Mouse (Mus musculus) CH12.LX (cell line): ENCODE results near the gene Nfatc2. TPM values are rescaled to one million over a fixed set of nuclear protein-coding genes. Genes with fewer than 3 reads are reported as not detected.

ENCODE experiments used
- DNase-seq: peaks from one replicate; pipeline ENCODE4 v3.0.0-alpha.2; 2013; ENCODE audit errors: extremely low read depth
- H3K27ac ChIP-seq: 2 replicates; pipeline ENCODE4 v1.5.1; 2012; ENCODE audit warnings: low read depth, mild to moderate bottlenecking, control low read depth, moderate library complexity; ENCODE audit not compliant: insufficient read depth
- H3K27me3 ChIP-seq: replicated peaks from 2 replicates; pipeline ENCODE3; 2012; ENCODE audit warnings: inconsistent platforms
- H3K36me3 ChIP-seq, 2 experiments: replicated peaks in 1 of 2; 2 replicates each; pipeline versions ENCODE3 to v1.6.1; 2012; ENCODE audit warnings: inconsistent platforms in 1 of 2, low read length in 1 of 2, mild to moderate bottlenecking in 1 of 2, mixed read lengths in 1 of 2, moderate library complexity in 1 of 2; ENCODE audit not compliant: control insufficient read depth in 1 of 2, insufficient read depth in 1 of 2
- H3K4me1 ChIP-seq, 2 experiments: 2 replicates each; pipeline ENCODE4 v1.6.1; 2012; ENCODE audit warnings: inconsistent platforms in 1 of 2, moderate library complexity in 1 of 2; ENCODE audit not compliant: insufficient read depth in 2 of 2, control insufficient read depth in 1 of 2
- H3K4me2 ChIP-seq: 2 replicates; pipeline ENCODE4 v1.6.1; 2012; ENCODE audit warnings: low read depth, mild to moderate bottlenecking, control low read depth; ENCODE audit not compliant: poor library complexity, insufficient read depth, severe bottlenecking
- H3K4me3 ChIP-seq, 3 experiments: fragments of 150-350 bp in 1 of 3; sonication (generic) in 1 of 3; replicated peaks in 1 of 3; 2 replicates each; pipeline versions ENCODE3 to v1.5.1; 2011 to 2012; ENCODE audit warnings: low read depth in 2 of 3, low read length in 2 of 3, mild to moderate bottlenecking in 2 of 3, moderate library complexity in 2 of 3, control low read depth in 1 of 3, improper control_type of control experiment in 1 of 3, inconsistent platforms in 1 of 3, mixed read lengths in 1 of 3; ENCODE audit not compliant: poor library complexity in 1 of 3
- H3K79me2 ChIP-seq: replicated peaks from 2 replicates; pipeline ENCODE4 v1.6.1; 2012; ENCODE audit warnings: mild to moderate bottlenecking, moderate library complexity; ENCODE audit not compliant: control insufficient read depth, poor library complexity, insufficient read depth, severe bottlenecking; ENCODE audit errors: extremely low read depth
- H3K9ac ChIP-seq: 2 replicates; pipeline ENCODE4 v1.6.1; 2012; ENCODE audit warnings: low read depth, mild to moderate bottlenecking, control low read depth, moderate library complexity; ENCODE audit not compliant: insufficient read depth
- H3K9me3 ChIP-seq: replicated peaks from 2 replicates; pipeline ENCODE3; 2012; ENCODE audit warnings: low read length, inconsistent platforms, mixed read lengths
- BHLHE40 ChIP-seq: IDR thresholded peaks from 2 replicates; pipeline ENCODE4 v1.6.1; 2011; ENCODE audit warnings: mild to moderate bottlenecking, low read depth, low read length, improper control_type of control experiment
- CHD2 ChIP-seq: IDR thresholded peaks from 2 replicates; pipeline ENCODE4 v1.6.1; 2011; ENCODE audit warnings: low read length, improper control_type of control experiment
- E2F4 ChIP-seq: IDR thresholded peaks from 2 replicates; pipeline ENCODE4 v1.6.1; 2011; ENCODE audit warnings: low read depth, low read length, improper control_type of control experiment; ENCODE audit not compliant: insufficient replicate concordance
- ELF1 ChIP-seq: IDR thresholded peaks from 2 replicates; pipeline ENCODE4 v1.6.1; 2014; ENCODE audit warnings: low read depth, mild to moderate bottlenecking, inconsistent platforms, low read length, improper control_type of control experiment
- EP300 ChIP-seq: IDR thresholded peaks from 2 replicates; pipeline ENCODE4 v1.6.1; 2011; ENCODE audit warnings: low read length, improper control_type of control experiment
- ETS1 ChIP-seq: conservative IDR thresholded peaks from 2 replicates; pipeline ENCODE4 v1.6.1; 2012; ENCODE audit warnings: low read depth, mild to moderate bottlenecking, inconsistent platforms, low read length, improper control_type of control experiment, moderate library complexity
- GABPA ChIP-seq: IDR thresholded peaks from 2 replicates; pipeline ENCODE4 v1.6.1; 2012; ENCODE audit warnings: low read depth, low read length, improper control_type of control experiment, inconsistent platforms; ENCODE audit not compliant: insufficient replicate concordance
- IRF4 ChIP-seq: IDR thresholded peaks from 2 replicates; pipeline ENCODE4 v1.6.1; 2014; ENCODE audit warnings: low read depth, mild to moderate bottlenecking, inconsistent platforms, low read length, improper control_type of control experiment
- JUN ChIP-seq: IDR thresholded peaks from 2 replicates; pipeline ENCODE4 v1.6.1; 2011; ENCODE audit warnings: low read depth, mild to moderate bottlenecking, low read length, improper control_type of control experiment, moderate library complexity; ENCODE audit not compliant: insufficient read depth
- JUND ChIP-seq: conservative IDR thresholded peaks from 2 replicates; pipeline ENCODE4 v1.6.1; 2011; ENCODE audit warnings: low read depth, low read length, improper control_type of control experiment
- KAT2A ChIP-seq: IDR thresholded peaks from 2 replicates; pipeline ENCODE4 v1.6.1; 2012; ENCODE audit warnings: low read length, improper control_type of control experiment, inconsistent platforms; ENCODE audit not compliant: insufficient replicate concordance
- MAFK ChIP-seq: IDR thresholded peaks from 2 replicates; pipeline ENCODE4 v1.6.1; 2011; ENCODE audit warnings: low read length, improper control_type of control experiment; ENCODE audit not compliant: insufficient replicate concordance
- MAX ChIP-seq: IDR thresholded peaks from 2 replicates; pipeline ENCODE4 v1.6.1; 2011; ENCODE audit warnings: low read length, improper control_type of control experiment
- MAZ ChIP-seq: IDR thresholded peaks from 2 replicates; pipeline ENCODE4 v1.6.1; 2012; ENCODE audit warnings: low read depth, mild to moderate bottlenecking, inconsistent platforms, low read length, improper control_type of control experiment, moderate library complexity
- MEF2A ChIP-seq: IDR thresholded peaks from 2 replicates; pipeline ENCODE4 v1.6.1; 2014; ENCODE audit warnings: low read depth, mild to moderate bottlenecking, inconsistent platforms, low read length, improper control_type of control experiment, borderline replicate concordance
- MXI1 ChIP-seq: IDR thresholded peaks from 2 replicates; pipeline ENCODE4 v1.6.1; 2011; ENCODE audit warnings: mild to moderate bottlenecking, low read depth, low read length, improper control_type of control experiment
- MYC ChIP-seq: IDR thresholded peaks from 2 replicates; pipeline ENCODE4 v1.6.1; 2011; ENCODE audit warnings: low read depth, mild to moderate bottlenecking, improper control_type of control experiment, low read length
- NELFE ChIP-seq: IDR thresholded peaks from 2 replicates; pipeline ENCODE4 v1.6.1; 2011; ENCODE audit warnings: low read depth, low read length, improper control_type of control experiment
- PAX5 ChIP-seq: IDR thresholded peaks from 2 replicates; pipeline ENCODE4 v1.6.1; 2012; ENCODE audit warnings: low read length, inconsistent platforms, mixed read lengths
- POLR2A ChIP-seq: IDR thresholded peaks from 2 replicates; pipeline ENCODE4 v1.6.1; 2011; ENCODE audit warnings: low read depth, mild to moderate bottlenecking, improper control_type of control experiment, low read length
- POLR2AphosphoS2 ChIP-seq: IDR thresholded peaks from 2 replicates; pipeline ENCODE4 v1.6.1; 2011; ENCODE audit warnings: low read depth, low read length, improper control_type of control experiment
- RAD21 ChIP-seq: IDR thresholded peaks from 2 replicates; pipeline ENCODE4 v1.6.1; 2011; ENCODE audit warnings: low read depth, mild to moderate bottlenecking, low read length, improper control_type of control experiment, moderate library complexity
- RCOR1 ChIP-seq: conservative IDR thresholded peaks from 2 replicates; pipeline ENCODE4 v1.6.1; 2012; ENCODE audit warnings: low read depth, mild to moderate bottlenecking, inconsistent platforms, low read length, improper control_type of control experiment
- SIN3A ChIP-seq: IDR thresholded peaks from 2 replicates; pipeline ENCODE4 v1.6.1; 2012; ENCODE audit warnings: low read length, improper control_type of control experiment, inconsistent platforms
- SMC3 ChIP-seq: IDR thresholded peaks from 2 replicates; pipeline ENCODE4 v1.6.1; 2011; ENCODE audit warnings: low read depth, low read length, improper control_type of control experiment
- UBTF ChIP-seq: IDR thresholded peaks from 2 replicates; pipeline ENCODE4 v1.6.1; 2012; ENCODE audit warnings: low read depth, mild to moderate bottlenecking, inconsistent platforms, low read length, improper control_type of control experiment, moderate library complexity
- USF1 ChIP-seq: IDR thresholded peaks from 2 replicates; pipeline ENCODE4 v1.6.1; 2014; ENCODE audit warnings: low read depth, mild to moderate bottlenecking, inconsistent platforms, low read length, improper control_type of control experiment
- USF2 ChIP-seq: conservative IDR thresholded peaks from 2 replicates; pipeline ENCODE4 v1.6.1; 2011; ENCODE audit warnings: low read depth, low read length, improper control_type of control experiment
- ZC3H11A ChIP-seq: IDR thresholded peaks from 2 replicates; pipeline ENCODE4 v1.6.1; 2012; ENCODE audit warnings: low read depth, mild to moderate bottlenecking, inconsistent platforms, low read length, improper control_type of control experiment
- ZKSCAN1 ChIP-seq: IDR thresholded peaks from 2 replicates; pipeline ENCODE4 v1.6.1; 2012; ENCODE audit warnings: low read depth, inconsistent platforms, low read length, improper control_type of control experiment, borderline replicate concordance
- ZMIZ1 ChIP-seq: IDR thresholded peaks from 2 replicates; pipeline ENCODE4 v1.6.1; 2012; ENCODE audit warnings: low read depth, mild to moderate bottlenecking, inconsistent platforms, low read length, improper control_type of control experiment
- dilution Hi-C: fragments of 300-500 bp; cut with MboI; formaldehyde crosslinking; loops from 2 replicates; pipeline ENCODE4 v1.14.3; 2020; ENCODE audit warnings: low sequenced_read_pairs; ENCODE audit not compliant: extremely low pct_unique_long_range_greater_than_20kb, extremely low pct_ligation_motif_present
- in situ Hi-C: fragments of 300-500 bp; cut with MboI; formaldehyde crosslinking; loops from 3 replicates; pipeline ENCODE4 v1.14.3; 2019; ENCODE audit warnings: low sequenced_read_pairs, low pct_ligation_motif_present, low pct_unique_long_range_greater_than_20kb, mixed read lengths
- polyA plus RNA-seq: library from polyadenylated mRNA; unstranded; fragments of >175 nt; gene quantifications from 2 replicates; pipeline ENCODE4 v1.2.1, GENCODE M21; 2012; ENCODE audit warnings: low read depth; ENCODE audit not compliant: insufficient read length
- total RNA-seq, 2 experiments: library from RNA; depleted of rRNA; stranded (reverse); fragments of 300-350 nt in 1 of 2; fragments of >200 nt in 1 of 2; gene quantifications; 2 replicates each; pipeline ENCODE4 v1.2.3; 2012 to 2014

Nfatc2 gene
- total and polyA plus RNA-seq, 3 experiments = 1.8 to 4.8 (median 3.6) TPM

DNA sequence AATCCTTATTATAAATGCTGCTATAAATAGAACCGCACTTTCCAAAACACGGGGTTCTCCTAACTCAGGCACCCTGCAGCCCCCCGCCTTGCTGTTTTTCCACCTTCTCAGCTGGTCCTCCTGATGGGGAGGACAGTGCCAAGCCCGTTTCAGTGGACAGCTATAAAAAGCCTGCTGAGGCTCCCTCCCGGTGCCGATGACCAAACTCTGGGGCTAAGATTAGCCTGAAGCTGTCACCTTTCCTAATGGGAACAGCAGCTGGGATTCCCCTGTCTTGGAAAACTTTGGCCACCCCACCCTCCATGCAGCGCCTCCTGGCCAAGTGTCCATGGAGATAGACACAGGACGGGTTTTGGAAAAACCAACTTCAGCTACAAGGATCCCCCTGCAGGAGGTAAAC lies 81.9 kb downstream of the Nfatc2 start:
- TF ChIP-seq SIN3A = no peak
- no peak for TF ChIP-seq UBTF
- TF ChIP-seq GABPA = no peak
- TF ChIP-seq SMC3 = no peak
- TF ChIP-seq BHLHE40 = no peak
- TF ChIP-seq MEF2A = no peak
- no peak for TF ChIP-seq MYC
- no peak for TF ChIP-seq USF1
- no peak for TF ChIP-seq ZKSCAN1
- no peak for TF ChIP-seq RAD21
- no peak for TF ChIP-seq ELF1
- no peak for TF ChIP-seq PAX5
- no peak for TF ChIP-seq POLR2AphosphoS2
- TF ChIP-seq EP300 = no peak
- TF ChIP-seq ZC3H11A = no peak
- TF ChIP-seq ZMIZ1 = no peak
- TF ChIP-seq MAFK = no peak

DNA sequence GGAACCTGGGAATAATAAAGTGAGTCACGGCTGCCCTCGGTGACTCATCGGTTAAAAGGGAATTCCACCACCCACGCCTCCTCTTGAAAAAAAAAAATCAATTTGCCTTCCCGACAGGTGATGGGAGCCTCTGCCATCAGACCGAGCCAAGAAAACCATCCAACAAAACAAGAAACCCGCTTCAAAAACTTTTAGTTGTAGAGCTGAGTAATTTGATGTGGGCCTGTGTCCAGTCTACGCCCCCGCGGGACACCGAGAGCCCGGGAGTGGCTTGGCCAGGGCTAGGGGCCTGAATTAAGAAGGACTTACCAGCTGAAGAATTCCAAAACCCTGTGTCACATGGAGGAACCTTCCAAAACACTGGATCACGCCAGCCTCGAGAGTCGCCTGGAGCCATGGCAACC lies 83.2 kb downstream of the Nfatc2 start:
- Histone ChIP-seq H3K4me3 (no peak overlapping the region), H3K79me2 (no peaks in the 10 kb centered on the region), H3K27ac (no peak overlapping the region), H3K27me3 (no peaks in the 10 kb centered on the region), H3K4me1 (peaks cover 10 to 30% of the 10 kb centered on the region in 2 experiments; a peak in 3 of 4 replicates), H3K4me2 (no peak overlapping the region), H3K9me3 (no peaks in the 10 kb centered on the region), H3K36me3 (peaks cover 17 to 88% of the 10 kb centered on the region in 2 experiments), H3K9ac (no peak overlapping the region)
- in situ Hi-C loops (loop anchor here (5.0 kb wide), 1 partner anchor 89 kb away; no protein-coding TSS in a partner anchor), dilution Hi-C loops (no loop called here)
- no peak for DNase-seq
- TF ChIP-seq ZKSCAN1 (no peak), CHD2 (no peak), E2F4 (no peak), JUND (no peak), MAX (no peak), POLR2A (no peak), MAZ (no peak), NELFE (no peak), ZC3H11A (no peak), MXI1 (no peak), ETS1 (no peak), PAX5 (no peak), IRF4 (no peak), JUN (no peak), RCOR1 (no peak), KAT2A (no peak), MEF2A (no peak), POLR2AphosphoS2 (no peak), USF2 (no peak), ZMIZ1 (no peak)
- TF ChIP-seq, all 38 proteins: peak for 0

More for the DNA sequence above, 81.9 kb downstream of the Nfatc2 start:
- dilution Hi-C loops (no loop called here), in situ Hi-C loops (loop anchor here (5.0 kb wide), 1 partner anchor 88 kb away; no protein-coding TSS in a partner anchor)
- DNase-seq = no peak
- Histone ChIP-seq H3K4me1 (peaks cover 10 to 38% of the 10 kb centered on the region in 2 experiments; a peak in 3 of 4 replicates), H3K9ac (no peak overlapping the region), H3K27me3 (no peaks in the 10 kb centered on the region), H3K4me2 (no peak overlapping the region), H3K79me2 (no peaks in the 10 kb centered on the region), H3K4me3 (no peak overlapping the region), H3K9me3 (no peaks in the 10 kb centered on the region), H3K27ac (no peak overlapping the region), H3K36me3 (peaks cover 18 to 82% of the 10 kb centered on the region in 2 experiments)
